Comparison of ENCODE assay signal across 15 mouse cellular contexts in the genomic region with DNA sequence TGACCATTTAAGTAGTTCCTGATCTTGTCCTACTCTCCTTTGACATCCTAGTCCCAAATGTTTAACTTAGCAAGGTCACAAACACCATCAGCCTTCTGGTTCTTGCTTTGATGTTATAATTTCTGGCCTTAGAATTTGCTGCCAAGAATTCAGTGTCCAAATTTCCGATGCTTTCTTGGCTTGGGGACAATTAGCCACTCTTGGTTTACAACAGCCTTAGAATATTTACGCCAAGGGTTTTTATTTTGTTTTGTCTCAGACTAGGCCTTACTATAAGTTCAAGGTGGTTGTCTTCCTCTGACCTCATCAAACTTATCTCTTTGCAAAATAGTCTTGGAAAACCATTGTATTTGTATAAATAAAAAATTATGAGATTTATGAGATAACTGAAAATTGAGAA.
"Had no signal": no experiment of that assay in that cellular context is flagged by ENCODE, and none has a peak within 500 bp of the region (broad histone marks: within the 10 kb centered on the region; RNA-seq: fewer than 3 reads in every experiment).

No protein-coding gene starts in this region.

- H3K27ac ChIP-seq: neural tube, embryonic 15.5 days; stomach, embryonic 15.5 days; stomach, postnatal 0 days had no signal

- H3K9ac ChIP-seq: neural tube, embryonic 15.5 days; stomach, embryonic 15.5 days had no signal

- H3K4me2 ChIP-seq: neural tube, embryonic 15.5 days; stomach, embryonic 15.5 days had no signal

- H3K9me3 ChIP-seq: neural tube, embryonic 15.5 days; stomach, embryonic 15.5 days had no signal

- DNase-seq: retina, postnatal 1 day; right cerebral cortex, adult 18-20 months; right cerebral cortex, postnatal 14 days; right cerebral cortex, postnatal 25 days; right cerebral cortex, postnatal 4 days; spleen, adult 18-20 months; thymus, adult 18-20 months; thymus, adult 2 months; thymus, postnatal 14 days; thymus, postnatal 25 days; thymus, postnatal 36 days; thymus, postnatal 4 days had no signal

- H3K36me3 ChIP-seq: neural tube, embryonic 15.5 days; stomach, embryonic 15.5 days had no signal

- H3K4me3 ChIP-seq: neural tube, embryonic 15.5 days; stomach, embryonic 15.5 days had no signal

- H3K27me3 ChIP-seq: neural tube, embryonic 15.5 days; stomach, embryonic 15.5 days had no signal

- H3K4me1 ChIP-seq: neural tube, embryonic 15.5 days; stomach, embryonic 15.5 days had no signal
